Mouse (Mus musculus): ENCODE results near the gene Adam6a.
"Not testable (repeated sequence)": the region's sequence is repeated elsewhere in the genome, so short reads cannot be mapped to it uniquely, and the experiment has no call there.

The Adam6a gene

DNA sequence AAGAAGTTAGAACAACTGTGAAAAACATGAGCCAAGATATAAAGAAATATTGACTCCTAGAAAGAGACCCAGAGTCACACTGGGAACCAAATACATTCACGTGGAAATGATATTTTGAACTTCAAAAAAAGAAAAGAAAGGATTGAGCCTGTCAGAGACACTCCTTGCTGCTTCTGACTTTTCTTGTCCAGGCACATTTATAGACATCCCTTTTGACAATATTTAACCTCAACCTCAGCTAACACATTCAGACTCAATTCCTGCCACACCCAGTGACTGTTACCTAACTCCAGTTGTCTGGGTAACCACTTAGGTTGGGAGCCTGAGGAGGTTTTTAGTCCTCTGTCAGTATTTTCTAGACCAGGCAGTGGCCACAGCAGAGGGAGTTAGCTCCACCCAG is at the start of gene Adam6a:
TSS of gene Adam6a (plus strand) at position 301 of the 400 bp plus-strand sequence.
- DNase-seq, result not testable (repeated sequence)

- no peak for DNase-seq
These were observed 17.8 kb upstream of the Adam6a start for GRCm38 (mm10) chr12:113525901-113526300.

GRCm38 (mm10) chr12:113578241-113578640 is 34.5 kb downstream of the Adam6a start:
- no peak for DNase-seq

- DNase-seq, result no peak
These were observed 44.3 kb downstream of the Adam6a start for GRCm38 (mm10) chr12:113588001-113588400.
